Mouse (Mus musculus) v-Abl transformed pro-B cells (cell line): Measurements from ENCODE around the gene Setd7.

Experiments used
- in situ Hi-C, 2 experiments: fragments of 400-800 bp; cut with MboI; formaldehyde crosslinking; loops; one replicate each; pipeline ENCODE4 v1.15.1; 2025; ENCODE audit not compliant: unreplicated experiment in 2 of 2

Gene Setd7

DNA sequence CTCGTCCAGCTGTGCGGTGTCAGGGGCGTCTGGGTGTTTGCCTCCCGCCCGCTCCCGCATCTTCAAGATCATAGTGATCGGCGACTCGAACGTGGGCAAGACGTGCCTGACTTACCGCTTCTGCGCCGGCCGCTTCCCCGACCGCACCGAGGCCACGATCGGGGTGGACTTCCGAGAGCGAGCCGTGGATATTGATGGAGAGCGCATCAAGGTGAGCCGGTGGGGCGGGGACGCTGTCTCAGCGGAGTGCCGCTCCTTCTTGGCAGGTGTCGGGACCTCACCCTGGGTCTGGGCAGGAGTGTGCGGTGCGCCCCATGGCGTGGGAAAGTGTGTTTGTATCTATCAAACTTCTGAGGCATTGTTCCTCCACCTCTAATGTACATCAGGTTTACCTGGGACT is 76.3 kb downstream of the Setd7 start:
- in situ Hi-C loops, result loop anchor here (5.0 to 25.0 kb wide), 8 partner anchors 60 to 1978 kb away; partner anchors contain the start of genes Naa15 (in 1 of the 2), Nhlrc3 (in 1 of the 2), Proser1 (in 1 of the 2) and Setd7 (in 1 of the 2)

DNA sequence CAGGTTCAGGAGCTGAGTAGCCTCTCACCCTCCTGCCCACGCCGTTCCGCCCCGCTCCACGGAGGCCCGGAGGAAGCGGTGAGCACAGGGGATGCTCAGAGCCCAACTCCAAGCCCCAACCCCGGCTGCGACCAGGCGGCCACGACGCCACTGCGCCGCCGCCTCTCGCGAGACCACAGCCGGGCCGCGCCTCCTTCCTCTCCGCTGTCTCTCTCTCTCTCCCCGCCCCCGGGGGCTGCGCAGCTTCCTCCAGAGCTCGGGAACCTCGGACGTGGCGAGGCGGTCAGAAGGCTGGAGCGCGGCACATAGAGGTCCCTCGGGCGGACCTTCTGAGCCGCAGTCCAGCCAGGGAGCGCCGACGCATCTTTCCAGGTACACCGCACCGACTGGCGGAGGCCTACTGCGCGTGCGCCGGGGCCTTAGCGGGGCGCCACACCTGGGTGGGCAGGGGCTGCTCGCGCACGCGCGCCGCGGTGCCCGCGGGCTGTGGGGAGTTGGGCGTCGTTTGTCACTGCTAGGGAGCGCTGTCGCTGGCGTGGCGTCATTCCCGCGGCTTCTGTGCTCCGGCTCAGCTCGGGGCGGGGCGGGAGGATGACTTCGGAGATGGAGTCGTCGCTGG is 76.8 kb downstream of the Setd7 start, which contains the start of gene Rab33b:
Gene Rab33b, plus strand, starts transcription at position 180 of the 619 bp plus-strand sequence.
- in situ Hi-C loops, result loop anchor here (5.0 to 25.0 kb wide), 8 partner anchors 61 to 1978 kb away; partner anchors contain the start of genes Naa15 (in 1 of the 2), Nhlrc3 (in 1 of the 2), Proser1 (in 1 of the 2) and Setd7 (in 1 of the 2)

DNA sequence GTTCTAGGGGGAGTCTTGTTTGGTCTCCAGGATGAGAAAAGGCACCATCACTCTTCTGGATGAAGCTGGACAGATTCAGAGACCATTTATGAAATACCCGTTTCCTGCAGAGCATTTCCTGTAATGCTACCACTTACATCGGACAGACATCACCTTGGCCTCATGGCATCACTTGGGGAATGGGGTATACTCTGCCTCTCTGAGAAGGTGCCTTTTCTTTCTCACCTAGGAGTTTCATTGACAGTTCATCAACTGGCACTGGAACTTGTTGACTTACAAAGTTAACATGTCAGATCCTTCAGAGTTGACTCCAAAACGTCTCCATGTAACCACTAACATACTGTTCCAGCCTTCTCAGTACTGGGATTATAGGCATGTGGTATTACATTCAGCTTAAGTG is 77.9 kb downstream of the Setd7 start:
- in situ Hi-C loops, result loop anchor here (5.0 to 25.0 kb wide), 8 partner anchors 62 to 1980 kb away; partner anchors contain the start of genes Naa15 (in 1 of the 2), Nhlrc3 (in 1 of the 2), Proser1 (in 1 of the 2) and Setd7 (in 1 of the 2)

DNA sequence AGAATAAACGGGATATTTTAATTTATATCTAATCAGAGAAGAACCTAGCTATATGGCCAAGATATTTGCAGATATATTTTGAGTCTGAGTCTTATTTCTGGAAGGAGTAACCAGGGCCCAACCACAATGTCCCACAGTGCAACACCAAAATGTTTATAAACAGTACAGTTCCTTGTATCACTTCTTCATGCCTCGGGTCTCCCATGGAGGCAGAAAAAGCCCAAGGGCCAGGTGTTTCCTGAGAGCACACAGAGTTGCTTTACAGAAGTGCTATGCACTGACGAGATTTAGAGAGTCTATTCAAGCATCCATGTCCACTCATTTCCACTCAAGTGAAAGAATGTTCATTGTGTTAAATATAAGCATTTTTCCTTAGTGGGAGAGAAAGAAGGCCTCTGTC is 78.8 kb downstream of the Setd7 start:
- in situ Hi-C loops, result loop anchor here (5.0 to 25.0 kb wide), 8 partner anchors 63 to 1980 kb away; partner anchors contain the start of genes Naa15 (in 1 of the 2), Nhlrc3 (in 1 of the 2), Proser1 (in 1 of the 2) and Setd7 (in 1 of the 2)

DNA sequence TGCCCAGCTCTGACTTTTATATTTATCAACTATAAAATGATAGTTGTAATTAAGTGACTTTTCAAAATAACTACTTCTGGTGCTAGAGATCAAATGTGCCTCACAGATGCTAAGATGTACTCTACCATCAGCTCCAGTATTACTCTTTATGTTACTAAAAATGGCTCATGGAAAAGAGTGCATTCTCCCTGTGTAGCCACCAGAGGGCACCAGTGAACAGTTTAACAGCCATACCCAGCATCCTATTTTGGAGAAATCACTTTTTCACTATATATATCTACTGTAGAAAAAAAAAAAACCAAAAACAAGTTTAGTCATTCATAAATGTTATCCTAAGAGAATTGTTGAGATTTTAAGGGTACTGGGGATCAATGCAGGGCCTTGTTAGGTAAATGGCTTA is 79.6 kb downstream of the Setd7 start:
- in situ Hi-C loops, result loop anchor here (5.0 to 25.0 kb wide), 8 partner anchors 64 to 1981 kb away; partner anchors contain the start of genes Naa15 (in 1 of the 2), Nhlrc3 (in 1 of the 2), Proser1 (in 1 of the 2) and Setd7 (in 1 of the 2)

DNA sequence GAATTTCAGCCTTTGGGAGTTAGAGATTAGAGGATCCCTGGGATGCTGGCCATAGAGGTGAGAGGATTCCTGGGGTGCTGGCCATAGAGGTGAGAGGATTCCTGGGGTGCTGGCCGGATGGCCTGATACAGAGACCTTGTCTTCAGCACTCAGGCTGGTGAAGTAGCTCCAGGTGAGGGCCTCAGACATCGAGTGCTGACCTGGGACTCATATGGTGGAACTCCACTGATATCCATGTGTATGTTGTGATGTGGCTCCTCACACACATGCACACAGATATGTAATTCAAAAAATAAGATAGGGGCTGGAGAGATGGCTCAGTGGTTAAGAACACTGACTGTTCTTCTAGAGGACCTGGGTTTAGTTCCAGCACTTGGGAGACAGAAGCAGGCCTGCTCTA is 80.8 kb downstream of the Setd7 start:
- in situ Hi-C loops, result loop anchor here (5.0 to 25.0 kb wide), 8 partner anchors 63 to 1982 kb away; partner anchors contain the start of genes Naa15 (in 1 of the 2), Nhlrc3 (in 1 of the 2), Proser1 (in 1 of the 2) and Setd7 (in 1 of the 2)

DNA sequence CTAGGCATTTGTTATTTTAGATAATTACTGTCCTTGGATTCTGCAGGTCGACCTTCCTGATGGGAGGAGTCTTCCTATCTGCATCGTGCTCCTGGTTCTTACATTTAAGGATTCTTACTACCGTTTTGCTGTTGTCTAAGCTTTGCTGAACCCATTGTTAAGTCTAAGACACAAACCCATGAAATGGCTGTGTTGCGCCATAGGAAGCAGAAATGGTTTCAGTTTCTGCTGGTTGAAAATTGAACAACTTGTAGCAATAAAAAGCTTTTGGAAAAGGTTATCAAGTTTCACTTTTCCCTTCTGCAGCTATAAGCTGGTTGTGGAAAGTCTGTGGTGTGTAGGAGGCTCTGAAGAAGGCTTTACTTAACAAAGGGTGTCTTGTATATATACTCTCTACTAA is 85.0 kb downstream of the Setd7 start:
- in situ Hi-C loops, result loop anchor here in 1 of 2 experiments (25.0 kb wide), 1 partner anchor 1987 kb away; the partner anchor contains the start of genes Nhlrc3 and Proser1

DNA sequence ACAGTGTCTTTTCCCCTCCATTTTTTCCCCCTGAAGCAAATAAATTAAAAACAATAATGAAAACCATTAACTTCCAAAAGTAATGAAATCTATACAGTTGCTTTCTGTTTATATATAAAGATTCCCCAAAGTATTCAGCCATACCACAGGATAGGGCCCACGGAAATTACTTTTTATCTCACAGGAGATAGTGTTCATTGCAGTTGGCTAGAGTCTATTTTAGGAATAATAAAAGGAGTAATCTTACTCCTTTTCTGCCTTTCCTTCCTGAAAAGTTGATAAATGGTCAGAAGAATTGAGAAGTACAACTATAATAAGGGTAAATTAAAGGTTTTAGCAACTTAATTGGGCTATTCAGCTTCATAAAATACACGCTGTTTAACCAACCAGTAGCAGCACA is 92.1 kb downstream of the Setd7 start:
- in situ Hi-C loops, result no loop called here
